Mouse (Mus musculus) embryonic fibroblast, embryonic 13.5 days (primary cell): Measurements from ENCODE around the gene E130308A19Rik.

Experiments used
- CTCF ChIP-seq: IDR thresholded peaks from 2 replicates; pipeline ENCODE4 v1.5.1; 2011; ENCODE audit warnings: mild to moderate bottlenecking, control low read depth, low read length, moderate library complexity, borderline replicate concordance; ENCODE audit not compliant: insufficient read depth
- POLR2A ChIP-seq: IDR thresholded peaks from 2 replicates; pipeline ENCODE4 v1.6.1; 2011; ENCODE audit warnings: low read depth, mild to moderate bottlenecking, control low read depth, low read length, moderate library complexity

DNA sequence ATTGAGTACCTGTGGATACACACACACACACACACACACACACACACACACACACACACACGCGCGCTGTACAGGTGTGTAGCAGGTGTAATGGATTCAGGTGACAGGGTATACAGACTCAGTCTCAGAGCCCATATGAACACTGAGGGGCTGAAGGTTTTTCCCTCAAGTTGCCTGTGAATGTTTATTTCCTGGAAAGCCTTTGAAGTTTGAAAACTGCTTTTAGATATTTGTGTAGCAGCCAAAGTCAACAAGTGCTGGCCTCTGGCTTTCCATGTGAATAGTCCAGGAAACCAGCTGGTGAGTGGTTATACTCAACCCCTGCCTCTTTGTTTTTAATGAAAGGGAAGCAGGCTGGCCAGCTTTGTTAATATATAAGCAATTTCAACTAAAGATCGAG lies 91.3 kb downstream of the E130308A19Rik start:
- no peak for TF ChIP-seq CTCF
- no peak for TF ChIP-seq POLR2A
